Mouse (Mus musculus): ENCODE data around the gene Rps6ka1. TPM values are rescaled to one million over a fixed set of nuclear protein-coding genes. Genes with fewer than 3 reads are reported as not detected.
"Not testable (repeated sequence)": the region's sequence is repeated elsewhere in the genome, so short reads cannot be mapped to it uniquely, and the experiment has no call there.

The Rps6ka1 gene
- total RNA-seq, 2 experiments from 2014 or later, result 9.6 to 11.3 TPM

GRCm38 (mm10) chr4:133857527-133857926 is 30.1 kb downstream of the Rps6ka1 start:
- no peak for DNase-seq

GRCm38 (mm10) chr4:133854621-133855020 is 33.0 kb downstream of the Rps6ka1 start:
- no peak for DNase-seq

- no peak for DNase-seq
Measured at GRCm38 (mm10) chr4:133853630-133854029, 34.0 kb downstream of the Rps6ka1 start.

DNA sequence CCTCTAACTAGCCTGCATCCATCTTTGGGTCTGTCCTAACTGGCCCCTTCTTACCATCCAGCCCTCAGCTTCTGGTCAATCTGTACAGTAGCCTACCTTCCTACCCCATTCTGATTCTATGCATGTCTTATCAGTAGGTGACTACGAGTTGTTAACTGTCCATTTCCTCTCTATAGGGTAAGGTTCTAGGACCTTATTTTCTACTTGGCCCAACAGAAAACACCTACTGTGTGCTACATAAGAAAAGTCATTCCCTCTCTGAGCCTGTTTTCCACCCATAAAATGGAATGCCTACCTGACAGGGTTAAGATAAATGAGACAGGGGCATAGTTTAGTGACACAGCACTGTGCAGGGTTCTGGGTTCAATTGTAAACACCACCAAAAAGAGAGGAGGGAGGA is 41.0 kb downstream of the Rps6ka1 start:
- DNase-seq, result no peak

DNA sequence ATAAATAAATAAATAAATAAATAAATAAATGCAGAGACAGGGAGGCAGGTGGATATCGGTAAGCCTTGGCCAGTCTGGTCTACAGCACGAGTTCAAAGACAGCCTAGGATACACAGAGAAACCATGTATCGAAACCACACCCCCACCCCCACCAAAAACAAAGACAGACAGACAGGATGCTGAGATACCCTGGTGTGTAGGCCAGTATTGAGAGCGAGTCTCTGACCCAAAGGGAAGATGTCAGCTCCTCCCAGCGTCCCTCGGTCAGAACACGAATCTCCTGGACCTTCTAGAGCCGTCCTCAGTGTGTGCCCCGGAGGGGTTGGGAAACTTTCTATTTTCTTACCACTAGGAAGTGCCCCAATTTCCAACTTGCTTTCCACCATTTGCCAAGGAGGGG is 42.5 kb downstream of the Rps6ka1 start:
- DNase-seq, result no peak

DNA sequence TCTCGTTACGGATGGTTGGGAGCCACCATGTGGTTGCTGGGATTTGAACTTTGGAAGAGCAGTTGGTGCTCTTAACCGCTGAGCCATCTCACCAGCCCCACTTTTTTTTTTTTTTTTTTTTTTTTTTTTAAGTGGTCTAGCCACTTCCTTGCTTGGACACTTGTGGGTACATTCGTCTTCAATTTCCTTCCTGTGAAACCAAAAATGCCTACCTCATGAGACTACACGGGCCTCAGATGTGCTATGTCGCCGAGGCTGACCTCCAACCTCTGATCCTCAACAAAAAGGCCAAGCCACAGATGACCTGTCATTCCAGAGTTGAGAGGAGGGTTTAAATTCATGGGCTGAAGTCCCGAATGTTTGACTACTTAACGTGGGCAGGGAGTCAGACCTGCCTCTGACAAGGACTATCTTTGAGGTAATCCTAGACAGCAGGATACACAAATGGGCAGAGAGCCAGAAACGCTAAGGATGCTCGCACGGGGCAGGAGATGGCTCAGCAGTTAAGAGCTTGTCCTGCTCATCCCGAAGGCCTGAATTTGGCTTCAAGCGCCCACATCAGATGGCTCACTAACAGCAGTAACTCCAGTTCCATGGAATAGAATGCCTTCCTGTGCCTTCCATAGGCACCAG is 43.3 kb downstream of the Rps6ka1 start:
- DNase-seq, result no peak

DNA sequence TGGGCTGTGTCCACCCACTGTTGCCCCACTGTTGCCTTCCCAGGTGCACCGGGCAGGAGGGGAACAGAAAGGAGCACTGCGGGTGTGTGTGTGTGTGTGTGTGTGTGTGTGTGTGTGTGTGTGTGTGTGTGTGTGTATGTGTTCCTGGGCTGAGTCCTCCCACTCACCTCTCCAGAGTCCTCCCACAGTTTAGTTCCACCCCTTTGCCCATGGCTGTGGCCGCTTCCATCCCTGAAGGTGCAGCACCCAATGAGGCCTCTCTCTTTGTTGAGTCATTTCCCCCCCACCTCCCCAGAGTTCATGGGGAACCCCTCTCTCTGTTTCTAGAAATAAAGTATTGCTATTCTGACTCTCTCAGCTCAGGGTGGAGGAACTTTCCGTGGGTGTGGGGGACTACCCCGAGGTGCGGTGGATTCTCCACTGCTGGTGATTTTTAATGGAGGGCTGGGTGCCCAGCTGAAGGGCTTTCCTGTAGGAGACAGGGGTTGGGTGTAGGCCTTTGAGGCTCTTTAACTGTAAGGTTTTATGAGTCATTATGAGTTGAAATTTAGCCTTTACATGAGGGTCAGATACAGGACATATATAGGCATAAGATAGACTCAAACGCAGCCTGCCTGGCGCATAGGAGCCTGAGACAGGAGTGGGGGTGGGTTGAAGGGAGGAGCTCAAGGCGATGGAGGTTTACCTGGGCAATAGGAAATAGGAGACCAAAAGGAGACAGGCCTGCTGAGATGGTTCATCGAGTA is 44.4 kb downstream of the Rps6ka1 start:
- no peak for DNase-seq

DNA sequence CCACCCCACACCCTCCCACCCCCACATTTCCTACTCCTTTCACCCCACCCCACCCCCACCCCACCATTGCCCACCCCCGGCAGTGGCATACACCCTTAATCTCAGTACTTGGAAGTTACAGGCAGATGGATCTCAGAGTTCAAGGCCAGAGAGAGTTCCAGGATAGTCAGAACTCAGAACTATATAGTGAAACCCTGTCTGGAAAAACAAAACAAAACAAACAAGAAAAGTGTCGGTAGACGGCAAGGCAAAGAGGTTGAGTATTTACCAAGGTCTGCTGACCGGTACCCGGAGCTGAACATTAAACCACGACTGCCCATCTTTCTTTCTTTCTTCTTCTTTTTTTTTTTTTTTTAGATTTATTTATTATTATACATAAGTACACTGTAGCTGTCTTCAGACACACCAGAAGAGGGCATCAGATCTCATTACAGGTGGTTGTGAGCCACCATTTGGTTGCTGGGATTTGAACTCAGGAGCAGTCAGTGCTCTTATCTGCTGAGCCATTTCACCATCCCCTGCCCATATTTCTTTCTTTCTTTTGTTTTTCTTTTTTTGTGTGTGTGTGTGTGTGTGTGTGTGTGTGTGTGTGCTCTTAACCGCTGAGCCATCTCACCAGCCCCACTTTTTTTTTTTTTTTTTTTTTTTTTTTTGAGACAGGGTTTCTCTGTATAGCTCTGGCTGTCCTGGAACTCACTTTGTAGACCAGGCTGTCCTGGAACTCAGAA is 45.7 kb downstream of the Rps6ka1 start:
- DNase-seq, result not testable (repeated sequence)

GRCm38 (mm10) chr4:133841035-133841434 is 46.6 kb downstream of the Rps6ka1 start:
- DNase-seq, result no peak

- DNase-seq, result no peak
Measured at GRCm38 (mm10) chr4:133840501-133840900, 47.1 kb downstream of the Rps6ka1 start.

- no peak for DNase-seq
Measured at GRCm38 (mm10) chr4:133839385-133839826, 48.2 kb downstream of the Rps6ka1 start.

DNA sequence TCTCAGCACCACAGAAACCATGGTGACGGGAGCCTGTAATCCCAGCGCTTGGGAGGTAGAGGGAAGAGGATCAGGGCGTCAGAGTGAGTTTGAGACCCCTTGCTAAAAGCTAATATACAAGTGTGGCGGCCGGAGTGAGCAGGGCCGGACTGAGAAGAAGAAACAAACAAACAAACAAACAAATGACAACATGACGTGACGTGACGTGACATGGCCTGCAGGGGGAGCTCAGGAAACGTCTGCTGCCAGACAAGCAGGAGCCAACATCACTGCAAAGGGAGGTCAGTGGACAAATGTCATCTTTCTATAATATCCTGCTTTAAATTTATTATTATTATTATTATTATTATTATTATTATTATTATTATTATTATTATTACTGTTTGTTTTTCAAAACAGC is 51.0 kb downstream of the Rps6ka1 start:
- no peak for DNase-seq

DNA sequence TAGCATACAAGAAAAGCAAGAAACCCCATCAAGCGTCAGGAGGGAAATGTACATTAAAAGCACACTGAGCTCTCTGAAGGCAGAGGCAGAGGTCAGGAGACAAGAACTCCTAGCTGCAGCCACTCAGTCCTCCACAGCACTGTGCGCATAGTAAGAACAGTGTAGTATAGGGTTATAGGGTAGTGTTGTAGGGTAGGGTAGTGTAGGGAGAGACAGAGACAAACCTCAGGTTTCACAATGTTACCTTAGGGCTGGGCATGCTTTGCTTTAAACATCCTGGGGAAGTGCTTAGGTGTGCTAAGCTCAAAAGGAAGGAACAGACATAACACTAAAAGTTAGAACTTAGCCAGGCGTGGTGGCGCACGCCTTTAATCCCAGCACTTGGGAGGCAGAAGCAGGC is 52.4 kb downstream of the Rps6ka1 start:
- DNase-seq, result no peak

GRCm38 (mm10) chr4:133832945-133833874 is 54.4 kb downstream of the Rps6ka1 start:
- no peak for DNase-seq

DNA sequence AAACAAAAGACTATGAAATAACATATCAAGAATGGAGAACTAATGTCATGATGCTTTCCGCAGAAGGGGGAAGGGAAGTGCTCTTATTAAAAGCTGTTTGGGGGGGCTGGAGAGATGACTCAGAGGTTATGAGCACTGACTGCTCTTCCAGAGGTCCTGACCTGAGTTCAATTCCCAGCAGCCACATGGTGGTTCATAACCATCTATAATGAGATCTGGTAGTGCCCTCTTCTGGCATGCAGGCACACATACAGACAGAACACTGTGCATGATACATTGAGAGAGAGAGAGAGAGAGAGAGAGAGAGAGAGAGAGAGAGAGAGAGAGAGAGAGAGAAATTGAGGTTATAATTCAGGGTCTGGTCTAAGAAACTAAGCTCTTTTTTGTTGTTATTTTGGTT is 57.1 kb downstream of the Rps6ka1 start:
- DNase-seq, result no peak

DNA sequence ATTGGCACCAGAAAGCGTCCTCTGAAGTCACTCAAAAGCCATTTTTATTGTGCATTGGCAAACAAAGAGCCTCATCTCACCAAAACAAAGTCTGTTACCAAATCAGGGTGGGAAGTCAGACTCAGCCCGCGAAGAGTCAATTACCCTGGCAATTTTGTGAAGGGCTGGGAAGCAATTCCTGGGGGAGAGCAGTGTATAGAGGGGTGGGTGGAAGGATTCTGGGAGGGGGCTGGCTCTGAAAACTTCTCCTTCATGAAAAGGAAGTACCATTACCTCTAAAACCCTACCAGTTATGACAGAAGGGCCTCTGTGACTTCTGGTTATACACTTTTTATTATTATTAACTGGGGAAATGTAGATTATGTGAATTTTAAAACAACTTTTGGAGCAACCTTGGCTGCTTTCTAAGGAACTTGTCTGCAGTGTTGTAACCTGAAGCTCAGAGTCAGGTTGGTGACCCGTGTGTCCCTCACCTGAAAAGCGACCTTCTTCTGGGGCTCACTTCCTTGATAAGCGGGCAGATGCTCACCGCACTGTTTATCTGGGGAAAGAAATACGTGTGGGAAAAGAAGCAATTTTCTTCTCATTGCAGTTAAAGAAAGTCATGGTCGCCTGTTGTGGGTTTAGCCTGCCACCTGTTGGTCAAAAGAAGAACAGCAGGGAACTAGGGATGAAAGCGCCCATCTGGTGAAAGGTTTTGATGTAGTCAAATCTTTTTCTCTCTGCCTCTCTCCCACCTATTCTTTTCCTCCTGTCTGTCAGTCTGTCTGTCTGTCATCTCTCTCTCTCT is 58.1 kb downstream of the Rps6ka1 start:
- peak; percentile 63 to 76 for DNase-seq

GRCm38 (mm10) chr4:133827887-133828794 is 59.5 kb downstream of the Rps6ka1 start:
- DNase-seq, result no peak

GRCm38 (mm10) chr4:133827354-133827753 is 60.2 kb downstream of the Rps6ka1 start:
- DNase-seq, result no peak

DNA sequence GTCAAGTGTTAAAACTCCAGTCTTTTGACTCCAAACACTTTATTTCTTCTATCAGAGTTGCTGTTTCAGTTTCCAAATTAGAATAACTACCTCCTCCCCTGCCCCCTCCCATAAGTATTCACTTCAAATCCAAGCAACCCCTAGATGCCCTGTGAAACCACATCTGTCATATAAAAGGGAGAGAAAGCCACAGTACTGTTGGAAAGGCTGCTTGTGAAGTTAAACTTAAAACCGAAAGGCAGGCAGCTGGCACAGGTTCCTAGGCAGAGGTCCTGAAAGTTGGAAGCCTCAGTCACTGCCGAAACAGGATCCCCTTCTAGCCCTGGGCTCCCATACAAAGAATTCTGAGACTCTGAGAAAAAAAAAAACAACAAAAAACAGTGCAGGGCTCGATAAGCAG is 61.9 kb downstream of the Rps6ka1 start:
- no peak for DNase-seq

DNA sequence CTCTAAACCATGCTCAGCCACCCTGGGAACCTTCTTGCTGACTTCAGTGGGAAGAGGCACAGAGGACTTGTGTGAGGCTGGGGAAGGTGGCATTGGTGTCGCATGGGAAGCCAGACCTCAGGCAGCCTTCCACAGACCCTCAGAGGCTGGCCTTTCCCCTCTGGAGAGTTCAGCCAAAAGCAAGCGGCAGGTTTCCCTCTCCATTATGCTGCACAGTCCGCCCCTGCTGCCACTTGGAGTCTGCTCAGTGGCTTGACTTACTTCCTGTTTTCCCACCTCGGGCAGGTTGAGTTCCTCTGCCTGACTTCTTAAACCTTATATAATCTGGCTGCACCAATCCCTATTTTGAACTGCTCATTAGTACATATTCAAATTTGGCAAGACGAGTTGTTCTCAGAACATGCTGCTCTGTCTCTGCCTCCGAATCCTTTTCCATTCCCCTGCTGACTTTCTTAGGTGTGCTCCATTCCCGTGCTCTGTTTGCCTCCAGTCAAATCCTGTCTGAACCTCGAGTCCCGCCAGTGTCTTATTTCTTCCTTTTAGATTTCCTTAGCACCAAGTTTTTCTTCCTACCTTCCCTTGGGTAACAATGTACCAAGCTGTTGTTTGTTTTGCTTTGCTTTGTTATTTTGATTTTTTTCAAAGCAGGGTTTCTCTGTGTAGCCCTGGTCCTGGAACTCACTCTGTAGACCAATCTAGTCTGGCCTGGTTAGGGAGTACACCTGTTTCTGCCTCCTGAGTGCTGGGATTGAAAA is 66.6 kb downstream of the Rps6ka1 start:
- no peak for DNase-seq
